ENCODE assay signal across 9 mouse cellular contexts in the genomic region with DNA sequence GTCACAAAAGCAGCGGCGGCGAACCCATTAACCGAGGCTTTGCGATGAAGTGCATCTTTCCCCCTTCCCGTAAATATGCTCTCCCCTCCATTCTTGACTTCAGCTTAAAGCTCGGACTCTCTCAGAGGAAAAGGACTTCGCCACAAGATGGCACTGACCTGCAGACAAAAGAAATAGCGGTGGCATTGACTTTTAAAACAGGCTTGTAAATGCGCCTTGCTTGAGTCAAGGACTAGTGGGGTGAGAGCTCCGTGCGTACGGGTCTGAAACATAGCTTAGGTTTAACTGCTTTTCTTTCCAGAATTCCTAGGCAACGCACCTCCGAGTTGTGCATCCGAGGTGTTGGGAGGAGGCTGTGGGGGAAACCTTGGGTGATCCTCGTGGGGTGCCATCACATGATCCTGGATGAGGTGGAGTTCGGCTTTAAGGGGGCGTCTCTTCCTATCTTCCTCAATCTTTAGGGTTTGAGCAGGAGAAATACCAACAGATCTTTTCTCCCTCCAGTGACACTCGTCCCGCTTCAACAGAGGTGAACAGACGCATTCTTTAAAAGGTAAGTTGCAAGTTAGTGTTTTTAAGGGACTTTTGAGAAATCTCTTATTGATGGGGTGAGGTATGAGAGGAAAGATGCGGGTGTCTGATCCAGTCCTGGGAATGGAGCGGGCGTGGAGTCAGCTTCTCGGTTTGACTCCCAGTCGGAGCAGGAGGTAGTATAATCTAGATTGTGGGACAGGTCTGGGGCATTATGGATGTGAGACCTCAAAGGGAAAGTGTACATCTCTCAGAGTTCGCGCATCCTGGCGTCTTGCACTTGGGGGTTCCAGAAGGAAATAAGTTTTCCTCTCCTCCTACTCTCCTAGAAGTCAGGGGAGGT. TPM values are rescaled to one million over a fixed set of nuclear protein-coding genes. Genes with fewer than 3 reads are reported as not detected.
DNase-seq lines count a peak whose midpoint lies in the region; ATAC-seq and TF ChIP-seq lines count a peak whose summit lies in the region.
"Had no signal": no experiment of that assay in that cellular context is flagged by ENCODE, and none has a peak within 500 bp of the region (broad histone marks: within the 10 kb centered on the region; RNA-seq: fewer than 3 reads in every experiment).

TSS of gene Npy1r (plus strand) at position 223 of the 874 bp plus-strand sequence.

- H3K4me2 ChIP-seq in forebrain, embryonic 12.5 days: peak within 1 kb of the TSS; percentile 60

- TF ChIP-seq CTCF in liver, adult 2 months (IDR thresholded peaks at IDR 0.05; ENCODE audit: low read depth, low read length): no peak

- no peak within 1 kb of the TSS for H3K9ac ChIP-seq in liver, adult 2 months (ENCODE audit: low read depth, low read length)
- no peak within 1 kb of the TSS; the same call in 1 of the 2 replicates for H3K9ac ChIP-seq in forebrain, embryonic 12.5 days

- no peak within 1 kb of the TSS for H3K27ac ChIP-seq in liver, adult 2 months (replicated peaks; ENCODE audit: insufficient read depth, low read depth, low read length)
- no peak within 1 kb of the TSS for H3K27ac ChIP-seq in forebrain, embryonic 12.5 days

- H3K4me3 ChIP-seq in liver, adult 2 months (ENCODE audit: insufficient read depth, low read depth, low read length): no peak within 1 kb of the TSS
- peak within 1 kb of the TSS; percentile 38 for H3K4me3 ChIP-seq in forebrain, embryonic 12.5 days (replicated peaks)

- DNase-seq in liver, adult 2 months (ENCODE audit: extremely low read depth, low read depth, low spot score): peak; percentile 22
- no peak for DNase-seq in liver
- DNase-seq in heart, postnatal 4 days: peak; percentile 64
- peak; percentile 46 to 58 for DNase-seq in layer of hippocampus, adult 8-10 months (ENCODE audit: low spot score in 2 of 2)
- DNase-seq in lung, adult 18-20 months: peak; percentile 4 to 12
- peak; percentile 73 for DNase-seq in retina, postnatal 1 day
- no peak for DNase-seq in thymus, postnatal 25 days

- peaks cover 2% of the 10 kb centered on the region; the same call in 1 of the 2 replicates for H3K4me1 ChIP-seq in liver, adult 2 months (ENCODE audit: control insufficient read depth, insufficient read depth, low read length)
- peaks cover 11% of the 10 kb centered on the region for H3K4me1 ChIP-seq in forebrain, embryonic 12.5 days

- no peaks in the 10 kb centered on the region for H3K9me3 ChIP-seq in forebrain, embryonic 12.5 days
- H3K9me3 ChIP-seq: G1E had no signal

- no peaks in the 10 kb centered on the region for H3K79me2 ChIP-seq in liver, adult 2 months (ENCODE audit: control insufficient read depth, insufficient read depth, low read length)

- 5% methylated on average over 30 of the region's 30 CpGs for WGBS in liver, adult 2 months
- WGBS in forebrain, embryonic 12.5 days: under 1% methylated on average over 30 of the region's 30 CpGs

- H3K36me3 ChIP-seq in liver, adult 2 months (ENCODE audit: control insufficient read depth, insufficient read depth, low read length): no peaks in the 10 kb centered on the region
- H3K36me3 ChIP-seq in forebrain, embryonic 12.5 days (replicated peaks): no peaks in the 10 kb centered on the region
- H3K36me3 ChIP-seq: G1E had no signal

- TF ChIP-seq POLR2A in liver, adult 2 months (IDR thresholded peaks at IDR 0.05; ENCODE audit: extremely low read depth, insufficient read depth, low read length): no peak

- ATAC-seq in forebrain, embryonic 12.5 days (ENCODE audit: low FRiP score): peak; percentile 65

- peaks cover 6% of the 10 kb centered on the region; the same call in 1 of the 2 replicates for H3K27me3 ChIP-seq in liver, adult 2 months (ENCODE audit: control insufficient read depth, insufficient read depth, low read length)
- peaks cover 38% of the 10 kb centered on the region for H3K27me3 ChIP-seq in forebrain, embryonic 12.5 days

RNA-seq across cellular contexts. Expression of gene Npy1r, which starts in this region (rescaled TPM):
- total RNA-seq in liver, adult 2 months (2014; rRNA removed): 0.09 and 0.13 TPM in 2 replicates
- polyA plus RNA-seq in liver, adult 2 months (2012; rRNA removed): 0.02 TPM in 1 of 2 replicates, not detected in the other
- 1.2 TPM in 2 replicates for polyA plus RNA-seq in forebrain, embryonic 12.5 days (2016; fragmentation: Nextera tagmentation; extraction: Ambion mirVana)
- total RNA-seq in heart, postnatal 4 days (2021): 1 to 10 TPM; 1.3 to 1.6 TPM
- 10 to 100 TPM; 28.2 to 29.4 (median 29.1) TPM for total RNA-seq in layer of hippocampus, adult 8-10 months (2022)
- polyA plus RNA-seq: G1E had no signal

Comparison
In these comparisons a context has a peak if more than half of its experiments do, and no peak if none do; other contexts are left out.
1. RNA of gene Npy1r (total RNA-seq): 28.2 to 29.4 TPM in layer of hippocampus, adult 8-10 months; 1.3 to 1.6 TPM in heart, postnatal 4 days and 0.09 to 0.13 TPM in liver, adult 2 months; every median in the first group is over 10 times any median in the second.
2. Peak in DNase-seq in liver, adult 2 months; RNA of the gene not detected or under 1 TPM.
3. DNase-seq: peak in heart, postnatal 4 days (single experiment), layer of hippocampus, adult 8-10 months (2 of 2), lung, adult 18-20 months (2 of 2) and retina, postnatal 1 day (single experiment); none in liver (single experiment) and thymus, postnatal 25 days (single experiment).